Mouse (Mus musculus): ENCODE results near the gene Cnnm4. TPM values are rescaled to one million over a fixed set of nuclear protein-coding genes. Genes with fewer than 3 reads are reported as not detected.
"Not testable (repeated sequence)": the region's sequence is repeated elsewhere in the genome, so short reads cannot be mapped to it uniquely, and the experiment has no call there.

Cnnm4 gene
- total RNA-seq, 1 experiment from 2014 or later: 17.0 TPM

DNA sequence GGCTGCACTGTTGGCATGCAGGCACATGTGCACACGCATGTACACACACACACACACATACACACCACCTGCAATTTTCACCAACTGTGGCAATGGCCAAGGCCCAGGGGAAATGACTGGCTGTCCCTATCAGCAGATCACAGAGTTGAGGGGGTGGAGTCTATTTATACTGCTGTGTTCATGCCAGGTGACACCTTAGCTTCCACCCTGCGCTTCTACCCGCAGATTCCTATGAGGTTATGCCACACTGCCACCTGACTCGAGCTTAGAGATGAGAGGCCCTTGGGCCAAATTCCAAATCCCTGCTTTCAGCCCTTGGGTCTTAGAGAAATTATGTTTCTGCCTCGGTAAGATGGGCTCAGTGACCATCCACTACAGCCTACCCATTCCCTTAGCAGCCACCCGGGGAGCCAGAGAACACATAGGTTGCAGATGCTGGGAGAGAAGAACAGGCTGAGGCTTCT is 63.2 kb downstream of the Cnnm4 start:
- ATAC-seq (replicated peaks; ENCODE audit: insufficient number of reproducible peaks, low FRiP score, low TSS enrichment, poor library complexity, severe bottlenecking): no peak

DNA sequence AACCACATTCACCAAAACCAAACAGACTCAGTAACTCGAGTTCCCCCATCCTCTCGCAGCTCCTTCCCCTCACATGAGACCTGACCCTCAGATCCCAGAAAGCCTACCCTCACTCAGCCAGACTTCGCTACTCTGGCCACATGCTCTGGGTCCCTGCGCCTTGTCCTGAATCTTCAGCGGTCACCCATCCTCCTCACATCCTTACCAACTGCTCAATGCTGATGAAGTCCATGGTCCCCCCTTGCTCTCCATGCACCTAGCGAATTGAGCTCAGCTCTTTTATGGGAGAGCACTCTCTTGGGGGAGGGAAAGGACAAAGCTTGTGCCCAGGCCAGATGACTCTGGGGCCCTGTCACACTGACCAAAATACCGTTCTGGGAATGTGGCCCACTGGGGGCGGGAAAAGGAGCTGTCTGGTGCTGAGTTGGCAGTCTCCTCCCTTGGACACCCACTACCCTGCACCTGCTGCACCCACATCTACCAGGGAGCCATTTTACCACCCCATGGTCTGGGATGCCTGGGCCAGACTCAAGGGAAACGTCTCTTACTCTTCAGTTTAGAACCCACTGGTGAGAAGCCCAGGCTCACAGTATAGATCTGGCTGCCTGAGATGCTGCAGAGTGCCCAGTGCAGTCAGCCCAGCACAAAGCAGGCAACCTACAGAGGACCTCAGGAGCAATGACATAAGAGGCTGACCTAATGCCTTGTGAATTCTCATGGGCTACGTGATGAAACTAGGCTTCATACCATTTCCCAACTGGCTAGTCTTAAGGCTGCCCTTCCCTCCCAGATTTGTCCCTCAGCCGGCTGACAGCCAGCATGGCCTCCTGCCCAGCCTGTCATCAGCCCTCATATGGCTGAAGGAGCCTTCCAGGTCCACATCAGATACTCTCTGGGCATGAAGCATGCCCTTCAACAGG is 64.3 kb downstream of the Cnnm4 start:
- ATAC-seq (replicated peaks; ENCODE audit: insufficient number of reproducible peaks, low FRiP score, low TSS enrichment, poor library complexity, severe bottlenecking): no peak

DNA sequence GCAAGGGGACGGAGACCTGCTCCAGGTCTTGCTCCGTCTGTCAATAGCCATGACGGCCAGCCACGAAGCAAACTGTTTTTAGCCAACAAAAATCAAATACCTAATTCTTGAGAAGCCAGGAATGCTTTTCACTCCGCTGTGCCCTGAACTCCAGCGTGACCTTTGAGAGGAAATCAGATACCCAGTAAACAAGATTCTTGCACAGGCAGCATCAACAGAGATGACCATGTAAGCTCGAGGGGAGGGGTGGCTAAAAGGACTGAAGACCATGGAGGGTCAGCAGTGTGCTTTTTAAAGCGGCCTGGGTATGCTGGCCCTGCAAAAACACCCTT is 64.9 kb downstream of the Cnnm4 start:
- ATAC-seq (replicated peaks; ENCODE audit: insufficient number of reproducible peaks, low FRiP score, low TSS enrichment, poor library complexity, severe bottlenecking): no peak

DNA sequence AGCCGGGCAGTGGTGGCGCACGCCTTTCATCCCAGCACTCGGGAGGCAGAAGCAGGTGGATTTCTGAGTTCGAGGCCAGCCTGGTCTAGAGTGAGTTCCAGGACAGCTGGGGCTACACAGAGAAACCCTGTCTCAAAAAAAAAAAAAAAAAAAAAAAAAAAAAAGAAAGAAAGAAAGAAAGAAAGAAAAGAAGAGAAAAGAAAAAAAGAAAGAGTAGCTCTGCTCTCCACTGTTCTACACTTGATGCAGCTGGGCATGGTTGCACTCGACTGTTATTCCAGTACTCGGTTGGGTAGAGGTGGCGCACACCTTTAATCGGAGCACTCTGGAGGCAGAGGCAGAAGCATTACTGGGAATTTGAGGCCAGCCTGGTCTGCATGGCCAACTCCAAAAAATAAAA is 65.4 kb downstream of the Cnnm4 start, which contains the start of gene Ankrd23:
TSS of gene Ankrd23 (minus strand) at position 101 of the 400 bp plus-strand sequence.
- not testable (repeated sequence) for ATAC-seq (replicated peaks; ENCODE audit: insufficient number of reproducible peaks, low FRiP score, low TSS enrichment, poor library complexity, severe bottlenecking)

DNA sequence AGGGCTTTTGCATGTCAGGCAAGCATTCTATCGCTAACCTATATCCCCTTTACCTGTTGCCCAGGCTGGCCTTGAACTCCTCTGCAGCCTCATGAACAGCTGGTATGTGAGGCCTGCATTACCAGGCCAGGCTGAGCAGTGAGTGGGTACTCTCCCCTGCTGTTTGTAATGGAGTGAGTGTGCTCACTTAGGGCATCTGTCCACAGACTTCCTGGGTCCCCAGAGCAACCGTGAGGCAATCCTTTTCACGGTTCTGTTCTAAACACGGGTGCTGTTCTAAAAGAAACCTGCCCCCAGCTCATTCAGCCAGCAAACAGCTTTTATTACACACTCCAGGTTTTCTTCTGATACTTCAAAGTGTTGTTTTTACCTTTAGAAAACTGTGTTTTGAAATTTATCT is 67.3 kb downstream of the Cnnm4 start:
- ATAC-seq (replicated peaks; ENCODE audit: insufficient number of reproducible peaks, low FRiP score, low TSS enrichment, poor library complexity, severe bottlenecking): no peak

DNA sequence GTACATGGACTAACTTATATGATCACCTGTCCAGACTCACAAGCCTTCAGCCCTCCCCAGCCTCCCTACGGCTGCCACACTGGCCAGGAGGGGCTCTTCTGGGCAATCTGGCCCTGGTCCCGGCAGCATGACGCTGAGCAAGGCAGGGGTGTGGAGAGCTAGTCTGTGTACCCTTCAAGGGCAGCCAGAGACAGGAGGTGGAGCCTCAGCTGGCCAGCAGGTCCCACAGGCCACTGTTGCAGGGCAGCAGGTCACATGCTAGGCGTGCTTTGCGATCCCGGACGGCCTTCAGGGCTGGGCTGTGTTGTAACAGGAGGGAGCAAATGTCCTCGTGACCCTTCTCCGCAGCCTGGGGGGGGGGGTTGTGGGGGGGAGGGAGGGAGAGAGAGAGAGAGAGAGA is 67.8 kb downstream of the Cnnm4 start, which contains the start of gene Gm42417:
TSS of gene Gm42417 (minus strand) at position 244 of the 400 bp plus-strand sequence.
- ATAC-seq (replicated peaks; ENCODE audit: insufficient number of reproducible peaks, low FRiP score, low TSS enrichment, poor library complexity, severe bottlenecking): no peak

DNA sequence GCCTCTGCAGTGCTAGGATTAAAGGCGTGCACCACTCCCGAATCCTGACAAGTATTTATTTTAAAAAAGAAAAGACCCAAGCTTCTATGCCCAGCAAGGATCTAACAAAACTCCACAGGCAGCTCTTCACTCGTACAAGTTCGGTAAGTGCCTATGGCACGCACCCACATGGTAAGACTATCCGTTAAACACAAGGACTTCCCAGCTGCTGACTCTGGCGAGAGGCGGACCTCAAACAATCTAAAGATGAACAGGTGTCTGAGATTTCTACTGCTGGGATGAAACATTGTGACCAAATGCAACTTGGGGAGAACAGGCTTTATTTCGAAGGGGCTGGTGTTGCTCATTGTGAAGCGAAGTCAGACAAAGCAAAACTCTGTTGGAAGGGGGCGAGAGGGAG is 68.7 kb downstream of the Cnnm4 start:
- no peak for ATAC-seq (replicated peaks; ENCODE audit: insufficient number of reproducible peaks, low FRiP score, low TSS enrichment, poor library complexity, severe bottlenecking)

DNA sequence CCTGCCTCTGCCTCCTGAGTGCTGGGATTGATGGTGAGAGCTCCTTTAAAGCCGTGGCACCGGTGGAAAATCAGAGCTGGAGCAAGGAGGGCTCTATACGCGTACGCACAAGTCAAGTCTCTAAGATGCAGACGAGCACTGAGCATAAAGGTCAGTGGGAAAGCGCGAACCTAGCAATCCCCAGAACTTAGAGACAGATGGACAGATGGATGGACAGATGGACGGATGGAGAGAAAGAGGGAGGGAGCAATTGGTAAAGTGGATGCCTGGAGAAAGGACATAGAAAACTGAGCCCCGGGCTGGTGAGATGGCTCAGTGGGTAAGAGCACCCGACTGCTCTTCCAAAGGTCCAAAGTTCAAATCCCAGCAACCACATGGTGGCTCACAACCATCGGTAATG is 69.4 kb downstream of the Cnnm4 start:
- ATAC-seq (replicated peaks; ENCODE audit: insufficient number of reproducible peaks, low FRiP score, low TSS enrichment, poor library complexity, severe bottlenecking): no peak

DNA sequence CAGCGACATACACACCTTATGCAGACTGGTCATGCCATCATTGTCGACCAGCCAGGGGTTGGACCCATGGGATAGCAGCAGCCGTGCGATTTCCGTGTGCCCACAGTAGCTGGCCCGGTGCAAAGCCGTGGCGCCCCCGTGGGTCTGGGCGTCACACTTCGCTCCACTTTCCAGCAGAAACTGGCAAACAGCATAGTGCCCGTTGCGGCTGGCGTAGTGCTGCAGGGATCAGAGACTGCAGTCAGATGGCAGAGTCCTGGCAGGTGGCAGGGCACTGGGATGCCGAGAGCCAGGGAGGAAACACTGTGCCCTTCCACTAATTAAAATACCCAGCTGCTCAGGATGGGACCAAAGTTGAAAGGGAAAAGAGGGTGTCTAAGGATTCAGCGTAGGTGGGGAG is 70.4 kb downstream of the Cnnm4 start:
- ATAC-seq (replicated peaks; ENCODE audit: insufficient number of reproducible peaks, low FRiP score, low TSS enrichment, poor library complexity, severe bottlenecking): no peak

DNA sequence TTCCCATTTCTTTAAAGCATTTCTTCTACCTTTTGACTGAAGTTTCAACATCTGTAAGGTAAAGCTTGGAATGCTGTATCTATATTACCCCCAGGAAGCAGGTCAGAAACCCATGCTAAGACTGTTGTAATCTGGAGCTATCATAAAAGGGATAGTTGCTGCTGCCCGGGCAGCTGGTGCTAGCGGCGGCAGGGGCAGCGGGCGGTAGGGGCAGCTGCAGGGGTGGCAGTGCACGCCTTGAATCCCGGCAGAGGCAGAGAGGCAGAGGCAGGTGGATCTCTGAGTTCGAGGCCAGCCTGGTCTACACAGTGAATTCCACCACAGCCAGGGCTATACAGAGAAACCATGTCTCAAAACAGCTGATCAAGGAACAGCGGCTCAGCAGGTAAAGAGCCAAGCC is 71.5 kb downstream of the Cnnm4 start:
- ATAC-seq (replicated peaks; ENCODE audit: insufficient number of reproducible peaks, low FRiP score, low TSS enrichment, poor library complexity, severe bottlenecking): no peak

DNA sequence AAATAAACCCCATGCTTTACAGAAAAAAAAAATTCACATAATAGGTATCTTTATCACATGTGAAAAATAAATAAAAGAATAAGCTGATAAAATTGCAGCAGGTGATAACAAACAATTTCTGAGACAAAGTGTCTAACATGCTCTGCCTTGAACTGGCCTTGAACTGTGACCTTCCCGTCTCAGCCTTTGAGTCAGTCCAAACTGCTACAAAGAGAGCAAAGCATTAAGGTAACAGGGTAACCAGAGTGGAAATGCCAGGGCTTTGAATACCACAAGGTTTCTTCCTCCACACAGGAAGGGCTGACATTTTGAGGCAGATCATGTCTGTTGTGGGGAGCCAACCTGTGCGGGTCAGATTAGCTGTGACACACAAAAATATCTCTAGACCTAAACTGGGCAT is 74.0 kb downstream of the Cnnm4 start:
- ATAC-seq (replicated peaks; ENCODE audit: insufficient number of reproducible peaks, low FRiP score, low TSS enrichment, poor library complexity, severe bottlenecking): no peak

DNA sequence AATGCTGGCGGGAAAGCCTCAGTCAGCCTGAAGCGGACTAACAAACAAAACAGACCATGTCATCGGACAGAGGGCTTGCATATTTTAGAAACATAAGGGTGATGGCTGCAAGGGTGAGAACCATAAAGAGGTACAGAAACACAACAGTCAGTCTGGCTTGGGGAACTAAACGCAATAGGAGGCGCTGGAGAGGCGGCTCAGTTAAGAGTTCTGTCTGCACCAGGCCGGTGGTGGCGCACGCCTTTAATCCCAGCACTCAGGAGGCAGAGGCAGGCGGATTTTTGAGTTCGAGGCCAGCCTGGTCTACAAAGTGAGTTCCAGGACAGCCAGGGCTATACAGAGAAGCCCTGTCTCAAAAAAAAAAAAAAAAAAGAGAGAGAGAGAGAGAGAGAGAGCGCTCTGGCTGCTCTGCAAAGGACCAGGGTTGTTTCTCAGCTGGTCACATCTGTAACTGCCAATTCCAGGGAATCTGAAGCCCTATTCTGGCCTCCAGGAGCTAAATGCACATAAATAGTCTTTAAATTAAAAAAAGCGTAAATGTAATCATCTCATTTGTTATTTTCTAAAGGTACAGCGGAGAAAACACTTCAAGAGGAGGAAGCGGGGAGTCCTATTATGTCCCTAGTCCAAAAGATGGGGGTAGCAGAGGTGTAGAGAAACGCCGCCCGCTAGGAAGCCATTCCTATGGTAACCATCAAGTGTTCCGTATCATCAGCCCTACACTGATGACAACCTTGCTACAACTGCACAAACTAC is 74.6 kb downstream of the Cnnm4 start:
- ATAC-seq (replicated peaks; ENCODE audit: insufficient number of reproducible peaks, low FRiP score, low TSS enrichment, poor library complexity, severe bottlenecking): no peak

DNA sequence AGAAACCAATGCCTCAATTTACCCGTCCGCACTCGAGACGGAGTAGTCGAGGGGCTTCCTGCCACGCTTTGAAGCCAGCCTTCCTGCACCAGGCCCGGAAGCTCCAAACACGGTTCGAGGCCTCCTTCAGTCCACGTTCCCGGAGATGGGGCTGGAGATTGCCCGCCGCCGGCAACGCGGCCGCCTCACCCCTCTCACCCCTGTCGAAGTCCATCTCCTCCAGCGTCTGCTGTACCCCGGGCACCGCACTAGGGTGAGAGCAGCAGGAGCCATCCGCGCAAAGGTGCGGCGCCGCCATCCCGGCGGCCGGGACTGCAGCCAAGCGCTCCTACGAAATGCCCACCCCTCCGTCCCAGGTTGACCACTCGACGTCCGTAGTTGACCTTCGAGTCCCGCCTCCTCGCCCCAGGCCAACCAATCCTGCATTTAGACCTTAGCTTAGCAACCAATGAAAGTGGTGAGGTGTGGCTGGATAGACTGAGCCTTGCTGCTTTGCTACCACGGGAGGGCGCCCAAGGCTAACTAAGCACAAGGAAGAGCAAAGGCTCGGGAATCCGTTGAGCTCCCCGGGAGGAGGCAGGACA is 75.6 kb downstream of the Cnnm4 start, which contains the start of gene Ankrd39:
TSS of gene Ankrd39 (minus strand) at position 558 of the 584 bp plus-strand sequence.
- peak; percentile 99 for ATAC-seq (replicated peaks; ENCODE audit: insufficient number of reproducible peaks, low FRiP score, low TSS enrichment, poor library complexity, severe bottlenecking)

DNA sequence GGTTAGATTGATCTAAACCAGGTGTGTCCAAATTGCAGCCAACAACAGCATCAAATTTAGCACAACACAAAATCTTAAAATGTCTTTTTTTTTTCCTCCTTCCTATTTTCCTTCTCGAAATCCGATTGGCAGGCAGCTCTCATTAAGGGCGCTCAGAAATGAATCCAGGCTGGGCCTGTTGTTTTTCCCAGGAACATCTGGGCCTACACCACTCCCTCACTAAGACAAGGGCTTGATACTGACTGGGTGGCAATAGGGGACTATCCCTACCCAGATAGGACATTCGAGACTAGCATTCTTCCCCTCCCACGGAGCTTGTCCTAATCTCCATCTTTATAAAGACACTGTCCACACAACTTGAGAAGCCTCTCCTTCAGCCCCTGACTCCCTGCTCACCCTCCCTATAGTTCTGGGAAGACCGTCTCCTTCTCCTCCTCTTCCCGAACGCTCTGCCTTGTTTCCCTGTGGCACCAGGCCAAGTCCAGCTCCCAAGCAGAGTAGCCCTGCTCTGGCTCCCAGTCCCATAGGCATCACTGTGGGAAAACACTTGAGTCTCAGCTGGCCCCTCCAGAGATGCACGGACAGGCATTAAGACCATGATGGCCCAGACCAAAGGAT is 76.7 kb downstream of the Cnnm4 start:
- no peak for ATAC-seq (replicated peaks; ENCODE audit: insufficient number of reproducible peaks, low FRiP score, low TSS enrichment, poor library complexity, severe bottlenecking)

DNA sequence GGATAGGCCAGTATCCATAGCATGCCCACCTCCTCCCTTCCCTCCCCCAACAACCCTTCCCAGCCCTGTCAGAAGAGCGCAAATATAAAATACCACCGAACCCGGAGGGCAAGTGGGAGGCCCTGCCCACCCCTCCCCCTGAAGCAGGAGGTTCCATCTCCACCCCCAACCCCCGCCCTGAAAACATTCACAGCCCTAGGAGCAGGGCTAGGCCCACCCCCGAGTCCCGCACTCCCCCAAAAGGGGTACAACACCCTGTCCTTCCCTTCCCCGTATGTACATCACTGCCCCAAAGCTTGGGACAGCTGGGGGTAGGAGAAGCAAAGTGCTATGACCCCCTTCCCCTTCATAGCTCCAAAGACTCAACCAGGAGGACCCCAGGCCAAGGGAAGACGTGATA is 77.4 kb downstream of the Cnnm4 start:
- ATAC-seq (replicated peaks; ENCODE audit: insufficient number of reproducible peaks, low FRiP score, low TSS enrichment, poor library complexity, severe bottlenecking): no peak

DNA sequence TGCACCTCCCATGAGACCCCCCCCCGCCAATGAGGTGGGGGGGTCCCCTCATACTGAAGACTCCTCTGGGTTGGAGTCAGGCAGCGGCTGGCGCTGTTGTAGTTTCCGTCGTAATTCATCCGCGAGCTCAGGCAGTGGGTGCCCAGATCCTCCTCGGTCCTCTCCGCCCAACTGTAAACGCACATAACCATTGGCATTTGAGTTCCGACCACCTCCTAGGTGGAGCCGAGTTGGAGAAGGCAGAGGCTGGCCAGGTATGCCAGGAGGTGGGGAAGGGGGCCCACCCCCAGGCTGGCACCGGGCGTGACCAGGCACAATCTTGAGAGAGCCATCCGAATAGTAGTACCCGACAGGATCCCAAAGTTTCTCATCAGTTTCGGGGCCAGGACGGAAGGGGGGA is 78.1 kb downstream of the Cnnm4 start:
- no peak for ATAC-seq (replicated peaks; ENCODE audit: insufficient number of reproducible peaks, low FRiP score, low TSS enrichment, poor library complexity, severe bottlenecking)

DNA sequence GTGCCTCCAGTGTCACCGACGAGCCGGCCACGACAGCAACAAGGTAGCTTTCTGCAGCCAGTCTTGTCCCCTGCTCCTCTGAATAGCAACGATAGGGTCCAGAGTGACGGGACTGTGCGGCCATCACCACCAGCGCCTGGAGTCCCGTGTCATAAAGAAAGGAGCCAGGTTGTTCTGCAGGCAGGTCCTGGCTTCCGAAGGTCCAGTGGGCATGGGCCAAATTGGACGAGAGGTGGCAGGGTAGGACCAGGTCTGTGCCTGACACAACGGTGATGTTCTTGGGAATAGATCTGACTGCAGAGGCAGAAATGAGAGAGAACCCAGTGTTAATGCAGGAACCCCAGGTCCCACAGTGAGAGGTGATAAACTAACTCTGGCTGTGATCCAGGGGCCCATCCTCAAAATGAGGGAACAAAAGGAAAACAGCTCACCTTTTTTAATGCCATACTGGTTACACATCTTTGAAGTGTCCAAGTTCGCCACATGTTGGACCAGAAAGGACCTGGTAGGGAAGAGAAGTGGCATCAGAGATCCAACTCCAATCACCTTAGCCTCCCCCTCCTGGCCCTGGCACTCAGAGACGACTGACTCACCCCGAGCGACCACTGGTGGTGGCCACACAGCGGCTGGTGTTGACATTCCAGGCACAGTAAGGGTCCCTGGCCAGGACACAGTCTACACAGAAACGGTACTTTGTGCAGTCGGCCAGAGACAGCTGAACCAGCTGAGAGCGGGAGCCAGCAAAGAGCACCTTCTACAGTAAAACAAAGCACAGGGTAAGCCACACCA is 78.8 kb downstream of the Cnnm4 start:
- no peak for ATAC-seq (replicated peaks; ENCODE audit: insufficient number of reproducible peaks, low FRiP score, low TSS enrichment, poor library complexity, severe bottlenecking)

DNA sequence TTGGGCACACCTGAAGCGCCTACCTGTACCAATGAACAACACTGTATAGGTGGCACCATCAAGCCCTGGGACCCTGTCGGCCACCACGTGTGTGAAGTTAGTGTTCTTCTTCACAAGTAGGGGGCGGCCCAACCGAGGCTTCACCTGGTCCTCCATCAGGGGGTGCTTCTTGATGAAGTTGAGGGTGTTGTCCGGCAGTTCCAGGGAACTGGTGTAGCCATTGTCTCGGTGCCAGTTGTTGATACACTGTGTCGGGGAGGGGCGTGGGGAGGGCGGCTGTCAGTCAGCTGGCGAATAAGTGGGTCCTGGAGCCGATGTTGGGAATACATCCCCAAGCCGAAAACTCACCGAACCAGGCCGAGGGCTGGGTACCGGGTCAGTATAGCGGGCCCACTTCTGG is 80.5 kb downstream of the Cnnm4 start:
- no peak for ATAC-seq (replicated peaks; ENCODE audit: insufficient number of reproducible peaks, low FRiP score, low TSS enrichment, poor library complexity, severe bottlenecking)
